Mouse (Mus musculus): Measurements from ENCODE around the gene Tmx4. TPM values are rescaled to one million over a fixed set of nuclear protein-coding genes. Genes with fewer than 3 reads are reported as not detected.
"Not testable (repeated sequence)": the region's sequence is repeated elsewhere in the genome, so short reads cannot be mapped to it uniquely, and the experiment has no call there.

Tmx4 gene
- polyA plus RNA-seq, 1 experiment: 19.4 TPM

GRCm38 (mm10) chr2:134652759-134653158 is 8.8 kb upstream of the Tmx4 start:
- no peak overlapping the region for H3K4me3 ChIP-seq (ENCODE audit: insufficient read depth, low read length)
- H3K27ac ChIP-seq (ENCODE audit: insufficient read depth, low read depth, low read length): no peak overlapping the region
- no peaks in the 10 kb centered on the region for H3K4me1 ChIP-seq (ENCODE audit: control insufficient read depth, insufficient read depth, low read length)
- no peak for TF ChIP-seq CTCF (IDR thresholded peaks at IDR 0.05; ENCODE audit: low read depth, low read length)
- TF ChIP-seq POLR2A (IDR thresholded peaks at IDR 0.05; ENCODE audit: borderline replicate concordance, low read depth, low read length): no peak

- TF ChIP-seq CTCF (IDR thresholded peaks at IDR 0.05; ENCODE audit: low read depth, low read length) (no peak), POLR2A (IDR thresholded peaks at IDR 0.05; ENCODE audit: borderline replicate concordance, low read depth, low read length) (no peak)
- Histone ChIP-seq H3K27ac (ENCODE audit: insufficient read depth, low read depth, low read length) (no peak overlapping the region), H3K4me1 (ENCODE audit: control insufficient read depth, insufficient read depth, low read length) (peaks cover 2% of the 10 kb centered on the region; the same call in 1 of the 2 replicates), H3K4me3 (ENCODE audit: insufficient read depth, low read length) (no peak overlapping the region)
These were observed 5.1 kb upstream of the Tmx4 start for GRCm38 (mm10) chr2:134648999-134649398.

- H3K4me1 ChIP-seq (ENCODE audit: control insufficient read depth, insufficient read depth, low read length): peaks cover 8% of the 10 kb centered on the region
- no peak for TF ChIP-seq POLR2A (IDR thresholded peaks at IDR 0.05; ENCODE audit: borderline replicate concordance, low read depth, low read length)
- no peak for TF ChIP-seq CTCF (IDR thresholded peaks at IDR 0.05; ENCODE audit: low read depth, low read length)
- no peak overlapping the region for H3K4me3 ChIP-seq (ENCODE audit: insufficient read depth, low read length)
- H3K27ac ChIP-seq (ENCODE audit: insufficient read depth, low read depth, low read length): no peak overlapping the region
These were observed 1.8 kb upstream of the Tmx4 start for GRCm38 (mm10) chr2:134645752-134646151.

GRCm38 (mm10) chr2:134645166-134645565 is 1.2 kb upstream of the Tmx4 start:
- no peak overlapping the region for H3K4me3 ChIP-seq (ENCODE audit: insufficient read depth, low read length)
- H3K4me1 ChIP-seq (ENCODE audit: control insufficient read depth, insufficient read depth, low read length): peaks cover 8% of the 10 kb centered on the region
- no peak for TF ChIP-seq CTCF (IDR thresholded peaks at IDR 0.05; ENCODE audit: low read depth, low read length)
- TF ChIP-seq POLR2A (IDR thresholded peaks at IDR 0.05; ENCODE audit: borderline replicate concordance, low read depth, low read length): no peak
- H3K27ac ChIP-seq (ENCODE audit: insufficient read depth, low read depth, low read length): no peak overlapping the region

GRCm38 (mm10) chr2:134644301-134644912 is 462 bp upstream of the Tmx4 start:
- H3K4me1 ChIP-seq (ENCODE audit: control insufficient read depth, insufficient read depth, low read length): peaks cover 10% of the 10 kb centered on the region
- H3K4me3 ChIP-seq (ENCODE audit: insufficient read depth, low read length): no peak overlapping the region
- H3K27ac ChIP-seq (ENCODE audit: insufficient read depth, low read depth, low read length): 0 out of 2 replicates have a peak overlapping the region, but pooled peaks have one; percentile 18
- no peak for TF ChIP-seq POLR2A (IDR thresholded peaks at IDR 0.05; ENCODE audit: borderline replicate concordance, low read depth, low read length)
- TF ChIP-seq CTCF (IDR thresholded peaks at IDR 0.05; ENCODE audit: low read depth, low read length): no peak

GRCm38 (mm10) chr2:134642377-134642776 is 1.6 kb downstream of the Tmx4 start:
- no peak overlapping the region for H3K27ac ChIP-seq (ENCODE audit: insufficient read depth, low read depth, low read length)
- H3K4me3 ChIP-seq (ENCODE audit: insufficient read depth, low read length): no peak overlapping the region
- no peak for TF ChIP-seq POLR2A (IDR thresholded peaks at IDR 0.05; ENCODE audit: borderline replicate concordance, low read depth, low read length)
- peaks cover 14% of the 10 kb centered on the region for H3K4me1 ChIP-seq (ENCODE audit: control insufficient read depth, insufficient read depth, low read length)

- Histone ChIP-seq H3K4me1 (ENCODE audit: control insufficient read depth, insufficient read depth, low read length) (peaks cover 14% of the 10 kb centered on the region), H3K4me3 (ENCODE audit: insufficient read depth, low read length) (no peak overlapping the region), H3K27ac (ENCODE audit: insufficient read depth, low read depth, low read length) (no peak overlapping the region)
- TF ChIP-seq POLR2A (IDR thresholded peaks at IDR 0.05; ENCODE audit: borderline replicate concordance, low read depth, low read length): no peak
- no peak for TF ChIP-seq CTCF (IDR thresholded peaks at IDR 0.05; ENCODE audit: low read depth, low read length)
These were observed 2.6 kb downstream of the Tmx4 start for GRCm38 (mm10) chr2:134641372-134641771.

- TF ChIP-seq POLR2A (IDR thresholded peaks at IDR 0.05; ENCODE audit: borderline replicate concordance, low read depth, low read length) (no peak), CTCF (IDR thresholded peaks at IDR 0.05; ENCODE audit: low read depth, low read length) (no peak)
- Histone ChIP-seq H3K27ac (ENCODE audit: insufficient read depth, low read depth, low read length) (no peak overlapping the region), H3K4me3 (ENCODE audit: insufficient read depth, low read length) (no peak overlapping the region), H3K4me1 (ENCODE audit: control insufficient read depth, insufficient read depth, low read length) (peaks cover 13% of the 10 kb centered on the region)
These were observed 3.5 kb downstream of the Tmx4 start for GRCm38 (mm10) chr2:134640398-134640797.

- H3K4me1 ChIP-seq (ENCODE audit: control insufficient read depth, insufficient read depth, low read length); H3K27ac ChIP-seq (ENCODE audit: insufficient read depth, low read depth, low read length); H3K4me3 ChIP-seq (ENCODE audit: insufficient read depth, low read length): not testable (repeated sequence)
These were observed 15.4 kb downstream of the Tmx4 start for GRCm38 (mm10) chr2:134628541-134628940.

- H3K4me1 ChIP-seq (ENCODE audit: control insufficient read depth, insufficient read depth, low read length): no peaks in the 10 kb centered on the region
- TF ChIP-seq POLR2A (IDR thresholded peaks at IDR 0.05; ENCODE audit: borderline replicate concordance, low read depth, low read length): no peak
- TF ChIP-seq CTCF (IDR thresholded peaks at IDR 0.05; ENCODE audit: low read depth, low read length): no peak
- H3K4me3 ChIP-seq (ENCODE audit: insufficient read depth, low read length): no peak overlapping the region
- H3K27ac ChIP-seq (ENCODE audit: insufficient read depth, low read depth, low read length): no peak overlapping the region
These were observed 39.0 kb downstream of the Tmx4 start for GRCm38 (mm10) chr2:134604935-134605334.
